Mouse (Mus musculus): ENCODE measurements at regions not wholly inside any gene's neighbourhood (a gene's known extent, or its start where the extent isn't known, plus 50 kb on each side); places are given as distances from the start of the nearest gene placed in this dataset.

DNA sequence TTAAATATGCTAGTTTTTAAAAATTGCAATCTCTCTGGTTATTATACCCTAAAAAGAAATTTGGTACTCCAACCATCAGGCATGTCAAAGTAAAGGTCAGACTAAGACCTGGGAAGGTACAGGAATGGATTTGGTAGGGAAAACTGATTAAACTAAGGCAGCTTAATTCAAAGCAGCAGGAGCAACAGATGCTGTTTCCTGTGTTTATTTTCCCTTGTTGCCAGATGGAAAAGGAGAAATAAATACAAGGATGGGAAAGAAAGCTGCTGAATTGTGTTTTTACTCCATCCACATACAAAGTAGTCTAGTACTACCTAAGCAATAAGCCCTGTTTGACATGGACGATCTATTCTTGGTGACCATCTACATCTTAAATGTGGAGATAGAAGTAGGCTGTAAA lies 1177.6 kb downstream of the Pcdh17 start:
- peak; percentile 1 for DNase-seq
